Mouse (Mus musculus) ES-Bruce4 (cell line): ENCODE data around the gene Cd101. TPM values are rescaled to one million over a fixed set of nuclear protein-coding genes. Genes with fewer than 3 reads are reported as not detected.

ENCODE experiments used
- H3K27ac ChIP-seq: 2 replicates; pipeline ENCODE4 v1.5.1; 2012; ENCODE audit warnings: low read length, inconsistent platforms; ENCODE audit not compliant: insufficient read depth
- H3K27me3 ChIP-seq: 2 replicates; pipeline ENCODE4 v1.6.1; 2012; ENCODE audit warnings: mild to moderate bottlenecking, low read length, inconsistent platforms; ENCODE audit not compliant: control insufficient read depth, poor library complexity, insufficient read depth, severe bottlenecking
- H3K36me3 ChIP-seq: 2 replicates; pipeline ENCODE4 v1.6.1; 2012; ENCODE audit warnings: inconsistent platforms, mild to moderate bottlenecking, low read length, moderate library complexity; ENCODE audit not compliant: control insufficient read depth, poor library complexity, insufficient read depth, severe bottlenecking
- H3K4me1 ChIP-seq: one replicate; pipeline ENCODE4 v1.8.1; 2011; ENCODE audit warnings: low read length; ENCODE audit not compliant: control insufficient read depth, insufficient read depth
- H3K4me3 ChIP-seq: 2 replicates; pipeline ENCODE4 v1.5.1; 2011; ENCODE audit warnings: low read depth, mild to moderate bottlenecking, low read length
- H3K9ac ChIP-seq: 2 replicates; pipeline ENCODE4 v1.6.1; 2012; ENCODE audit warnings: low read depth, mild to moderate bottlenecking, inconsistent platforms; ENCODE audit not compliant: poor library complexity, severe bottlenecking
- H3K9me3 ChIP-seq: replicated peaks from 2 replicates; pipeline ENCODE4 v1.6.1; 2012; ENCODE audit warnings: mild to moderate bottlenecking, low read length, inconsistent platforms; ENCODE audit not compliant: control insufficient read depth, poor library complexity, insufficient read depth, severe bottlenecking
- CTCF ChIP-seq: IDR thresholded peaks from one replicate; pipeline ENCODE4 v1.8.1; 2011; ENCODE audit warnings: low read depth, low read length
- EP300 ChIP-seq: IDR thresholded peaks from 2 replicates; pipeline ENCODE4 v1.6.1; 2011; ENCODE audit warnings: low read depth, low read length; ENCODE audit not compliant: insufficient read depth
- POLR2A ChIP-seq: IDR thresholded peaks from one replicate; pipeline ENCODE4 v1.8.1; 2011; ENCODE audit warnings: low read length; ENCODE audit not compliant: insufficient read depth
- polyA plus RNA-seq: library from polyadenylated mRNA; stranded (reverse); fragments of >200 nt; gene quantifications from 2 replicates; pipeline ENCODE4 v1.2.4, GENCODE M21; 2011; ENCODE audit warnings: low read depth; ENCODE audit not compliant: missing spikeins, insufficient read depth, insufficient read length

The Cd101 gene
- polyA plus RNA-seq = not detected in 2 replicates

DNA sequence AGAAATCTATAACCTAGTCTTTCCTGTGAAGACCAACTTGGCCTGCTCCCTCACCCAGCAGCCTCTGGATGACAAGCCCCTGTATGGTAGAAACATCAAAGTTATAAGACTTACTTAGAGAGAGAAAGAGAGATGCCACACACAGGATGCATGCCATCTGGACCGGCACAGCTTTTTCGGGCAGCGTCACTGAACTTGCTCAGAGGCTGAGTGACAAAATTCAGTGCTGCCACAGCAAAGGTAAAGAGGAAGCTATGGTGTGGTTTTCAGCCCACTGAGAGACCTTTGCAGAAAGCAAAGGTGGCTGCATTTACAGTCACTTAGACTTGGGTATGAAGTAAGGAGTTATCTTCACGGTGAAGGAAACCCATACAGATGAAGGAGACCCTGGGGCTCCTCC, at the start of gene Cd101:
Gene Cd101, minus strand, starts transcription at position 218 of the 400 bp plus-strand sequence.
- Histone ChIP-seq H3K9me3 (no peaks in the 10 kb centered on the region), H3K27me3 (no peaks in the 10 kb centered on the region), H3K27ac (no peak within 1 kb of the TSS), H3K4me1 (peaks cover 3% of the 10 kb centered on the region), H3K9ac (no peak within 1 kb of the TSS), H3K4me3 (no peak within 1 kb of the TSS), H3K36me3 (no peaks in the 10 kb centered on the region)
- TF ChIP-seq POLR2A (no peak), CTCF (no peak), EP300 (no peak)

DNA sequence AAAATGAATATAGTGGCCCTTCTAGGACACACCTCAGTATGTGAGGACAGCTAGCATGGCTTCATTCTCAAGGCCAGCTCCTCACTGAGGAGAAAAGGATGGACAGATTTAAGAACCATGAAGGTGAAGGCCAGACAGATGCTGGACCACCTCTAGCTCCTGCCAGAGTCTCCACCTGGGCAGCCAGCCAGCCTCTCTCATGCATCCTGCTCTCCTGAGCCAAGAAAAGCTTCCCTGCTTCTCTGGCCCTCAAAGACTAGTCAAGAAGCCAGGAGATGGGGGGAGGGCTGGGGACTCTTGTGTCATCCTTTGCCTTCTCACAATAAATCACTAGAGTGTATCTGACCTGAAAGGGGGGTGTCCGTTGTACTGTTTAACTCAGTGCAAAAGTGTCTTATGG, 49.0 kb upstream of the Cd101 start:
- no peak overlapping the region for H3K4me3 ChIP-seq
- H3K27ac ChIP-seq = no peak overlapping the region
- no peaks in the 10 kb centered on the region for H3K9me3 ChIP-seq
- H3K27me3 ChIP-seq = no peaks in the 10 kb centered on the region
- no peak for TF ChIP-seq CTCF
- TF ChIP-seq POLR2A = no peak
- TF ChIP-seq EP300 = no peak
- H3K9ac ChIP-seq = no peak overlapping the region
- H3K36me3 ChIP-seq = peaks cover 15% of the 10 kb centered on the region
- peaks cover 1% of the 10 kb centered on the region for H3K4me1 ChIP-seq

DNA sequence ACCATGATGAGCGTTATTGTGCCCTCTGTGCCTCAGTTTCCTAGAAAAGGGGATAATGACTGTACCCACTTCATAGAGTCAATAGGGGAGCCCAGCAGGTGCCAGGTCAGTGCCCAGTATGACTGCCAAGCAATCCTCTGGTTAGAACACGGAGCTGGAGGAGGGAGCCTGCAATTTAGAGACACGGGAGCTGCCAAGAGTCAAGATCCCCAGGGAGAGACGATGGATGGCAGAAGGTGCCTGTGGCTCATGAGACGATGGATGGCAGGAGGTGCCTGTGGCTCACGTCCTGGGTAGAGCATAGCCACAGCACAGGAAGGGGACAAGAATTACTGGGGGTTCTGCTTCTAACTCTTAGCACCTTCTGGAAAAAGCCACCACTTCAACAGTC, 48.3 kb upstream of the Cd101 start:
- no peak overlapping the region for H3K4me3 ChIP-seq
- no peak overlapping the region for H3K27ac ChIP-seq
- TF ChIP-seq CTCF = no peak
- no peak for TF ChIP-seq POLR2A
- TF ChIP-seq EP300 = no peak
- H3K4me1 ChIP-seq = peaks cover 5% of the 10 kb centered on the region
- H3K27me3 ChIP-seq = no peaks in the 10 kb centered on the region
- H3K36me3 ChIP-seq = peaks cover 15% of the 10 kb centered on the region
- no peaks in the 10 kb centered on the region for H3K9me3 ChIP-seq
- H3K9ac ChIP-seq = no peak overlapping the region

GRCm38 (mm10) chr3:101076966-101077709, 47.8 kb upstream of the Cd101 start:
- no peaks in the 10 kb centered on the region for H3K27me3 ChIP-seq
- H3K36me3 ChIP-seq = peaks cover 15% of the 10 kb centered on the region

GRCm38 (mm10) chr3:101075866-101076265, 46.5 kb upstream of the Cd101 start:
- TF ChIP-seq POLR2A = no peak
- TF ChIP-seq CTCF = no peak
- no peak for TF ChIP-seq EP300
- no peak overlapping the region for H3K9ac ChIP-seq
- H3K36me3 ChIP-seq = peaks cover 15% of the 10 kb centered on the region
- no peaks in the 10 kb centered on the region for H3K9me3 ChIP-seq
- peaks cover 9% of the 10 kb centered on the region for H3K4me1 ChIP-seq
- no peak overlapping the region for H3K4me3 ChIP-seq
- H3K27me3 ChIP-seq = no peaks in the 10 kb centered on the region
- no peak overlapping the region for H3K27ac ChIP-seq

More at GRCm38 (mm10) chr3:101076966-101077709, 47.8 kb upstream of the Cd101 start:
- H3K9me3 ChIP-seq = no peaks in the 10 kb centered on the region
- no peak overlapping the region for H3K4me3 ChIP-seq
- no peak overlapping the region for H3K27ac ChIP-seq
- TF ChIP-seq CTCF (no peak), EP300 (no peak), POLR2A (no peak)
- H3K4me1 ChIP-seq = peaks cover 7% of the 10 kb centered on the region
- no peak overlapping the region for H3K9ac ChIP-seq

GRCm38 (mm10) chr3:101073384-101073783, 44.0 kb upstream of the Cd101 start:
- Histone ChIP-seq H3K9ac (no peak overlapping the region), H3K27ac (no peak overlapping the region), H3K4me1 (peaks cover 9% of the 10 kb centered on the region), H3K9me3 (no peaks in the 10 kb centered on the region), H3K36me3 (peaks cover 7% of the 10 kb centered on the region; the same call in 1 of the 2 replicates), H3K4me3 (no peak overlapping the region), H3K27me3 (no peaks in the 10 kb centered on the region)
- TF ChIP-seq EP300 = no peak
